Mouse (Mus musculus) layer of hippocampus, adult 9-11 months (tissue): ENCODE results near the gene Zswim4.
A peak's percentile ranks its signal among the peaks of the same experiment; 100 is the strongest.

Experiments used
- DNase-seq: peaks from one replicate; pipeline ENCODE4 v3.0.0; 2022

Gene Zswim4

DNA sequence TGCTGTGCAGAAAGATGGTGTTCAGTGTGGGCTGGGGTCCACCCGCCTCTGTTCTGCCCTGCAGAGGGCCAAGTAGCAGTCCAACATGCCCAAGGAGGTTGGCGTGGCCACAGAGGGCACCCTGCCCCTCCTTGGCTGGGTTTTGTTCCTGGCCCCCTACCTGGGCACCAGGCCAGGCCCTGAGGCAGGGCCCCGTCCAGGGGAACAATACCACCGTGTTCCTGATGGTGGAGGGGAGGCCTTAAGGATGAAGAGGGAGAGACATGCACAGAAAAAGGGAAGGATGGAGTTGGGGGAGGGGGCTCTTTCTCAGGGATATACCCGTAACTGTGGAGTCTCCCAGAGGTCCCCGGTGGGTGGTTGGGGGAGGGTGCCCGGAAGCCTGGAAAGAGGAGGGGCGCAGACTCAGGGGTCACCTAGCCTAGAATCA is 36.7 kb downstream of the Zswim4 start:
- DNase-seq = no peak

DNA sequence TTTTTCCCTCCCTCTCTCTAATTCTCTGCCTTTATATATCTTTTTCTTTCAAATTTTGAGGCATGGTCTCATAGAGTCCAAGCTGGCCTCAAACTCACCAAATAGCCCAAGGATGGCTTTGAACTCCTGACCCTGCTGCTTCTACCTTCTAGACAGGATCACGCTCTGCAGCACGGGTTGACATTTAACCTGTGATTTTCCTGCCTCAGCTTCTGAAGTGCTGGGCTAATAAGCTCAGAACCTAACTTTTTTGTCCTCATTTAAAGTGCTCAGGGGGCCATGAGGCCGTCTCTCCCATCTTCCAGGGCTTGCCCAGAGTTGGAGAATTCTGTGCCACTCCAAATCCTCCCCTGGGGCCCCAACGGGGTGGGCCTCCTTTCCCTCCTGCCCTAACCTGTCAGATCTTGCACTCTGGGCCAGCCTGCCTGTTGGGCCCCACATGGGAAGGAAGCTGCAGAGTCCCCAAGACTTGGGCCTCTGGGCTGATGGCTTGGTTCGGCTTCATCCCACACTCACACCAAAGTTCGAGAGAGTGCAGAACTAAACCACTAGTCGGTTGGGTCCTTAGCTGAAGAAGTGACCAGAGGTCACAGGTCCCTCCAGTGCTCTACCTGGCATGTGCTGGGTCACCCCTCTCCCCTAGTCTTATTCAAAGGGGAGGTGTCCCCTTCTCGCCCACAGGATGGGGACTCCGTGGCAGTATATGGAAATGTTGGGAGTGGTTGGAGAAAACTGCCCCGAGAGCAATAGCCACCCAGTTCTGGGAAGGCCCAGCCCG is 37.3 kb downstream of the Zswim4 start:
- DNase-seq = no peak

DNA sequence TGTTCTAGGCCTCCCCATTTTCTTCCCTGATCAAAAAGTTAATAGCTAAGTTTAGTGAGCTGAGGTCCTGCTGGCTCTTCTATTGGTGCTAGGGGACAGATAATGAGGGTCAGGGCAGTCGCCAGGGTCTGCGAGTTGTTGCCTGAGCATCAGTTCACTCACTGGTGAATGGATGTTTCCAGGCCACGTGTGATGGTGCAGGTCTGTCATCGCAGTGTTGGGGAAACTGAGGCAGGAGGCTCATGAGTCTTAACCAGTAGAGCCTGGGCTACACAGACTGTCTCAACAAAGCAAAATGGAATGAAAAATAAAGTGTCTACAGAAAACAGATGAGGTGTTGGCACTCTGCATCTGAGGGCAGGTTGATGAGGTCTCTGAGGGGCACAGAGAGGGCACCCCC is 38.0 kb downstream of the Zswim4 start:
- no peak for DNase-seq

DNA sequence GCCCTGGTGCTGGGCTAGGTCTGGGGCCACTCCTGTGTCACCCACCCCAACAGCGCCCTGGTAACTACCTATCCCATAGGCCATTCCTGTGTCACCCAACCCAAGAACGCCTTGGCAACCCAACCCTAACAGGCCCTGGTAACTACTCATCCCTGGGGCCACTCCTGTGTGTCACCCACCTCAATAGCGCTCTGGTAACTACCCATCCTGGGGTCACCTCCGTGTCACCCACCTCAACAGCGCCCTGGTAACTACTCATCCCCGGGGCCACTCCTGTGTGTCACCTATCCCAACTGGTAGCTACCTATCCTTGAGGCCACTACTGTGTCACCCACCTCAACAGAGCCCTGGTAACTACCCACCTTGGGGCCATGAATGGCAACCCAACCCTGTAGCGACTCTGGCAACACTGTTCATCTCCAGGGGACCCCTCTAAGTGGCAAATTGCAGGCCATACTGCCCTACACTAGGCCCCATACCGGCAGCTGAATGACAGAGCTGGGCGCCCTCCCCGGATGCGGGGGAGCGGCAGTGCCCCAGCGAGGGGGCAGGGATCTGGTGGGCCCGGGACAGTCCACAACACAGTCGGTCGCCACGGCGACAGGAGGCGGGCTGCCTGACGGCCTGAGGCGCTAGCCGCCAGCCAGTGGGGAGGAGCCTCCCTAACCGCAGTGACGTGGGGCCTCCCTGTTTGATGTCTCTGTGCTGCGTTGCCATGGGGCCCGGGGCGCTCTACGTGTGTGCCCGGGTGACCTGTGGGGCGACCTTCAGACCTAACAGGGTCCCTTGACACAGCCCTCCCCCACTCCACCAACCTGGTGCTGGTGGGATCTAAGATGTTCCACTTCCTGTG is 38.7 kb downstream of the Zswim4 start:
- DNase-seq = peak; percentile 89

DNA sequence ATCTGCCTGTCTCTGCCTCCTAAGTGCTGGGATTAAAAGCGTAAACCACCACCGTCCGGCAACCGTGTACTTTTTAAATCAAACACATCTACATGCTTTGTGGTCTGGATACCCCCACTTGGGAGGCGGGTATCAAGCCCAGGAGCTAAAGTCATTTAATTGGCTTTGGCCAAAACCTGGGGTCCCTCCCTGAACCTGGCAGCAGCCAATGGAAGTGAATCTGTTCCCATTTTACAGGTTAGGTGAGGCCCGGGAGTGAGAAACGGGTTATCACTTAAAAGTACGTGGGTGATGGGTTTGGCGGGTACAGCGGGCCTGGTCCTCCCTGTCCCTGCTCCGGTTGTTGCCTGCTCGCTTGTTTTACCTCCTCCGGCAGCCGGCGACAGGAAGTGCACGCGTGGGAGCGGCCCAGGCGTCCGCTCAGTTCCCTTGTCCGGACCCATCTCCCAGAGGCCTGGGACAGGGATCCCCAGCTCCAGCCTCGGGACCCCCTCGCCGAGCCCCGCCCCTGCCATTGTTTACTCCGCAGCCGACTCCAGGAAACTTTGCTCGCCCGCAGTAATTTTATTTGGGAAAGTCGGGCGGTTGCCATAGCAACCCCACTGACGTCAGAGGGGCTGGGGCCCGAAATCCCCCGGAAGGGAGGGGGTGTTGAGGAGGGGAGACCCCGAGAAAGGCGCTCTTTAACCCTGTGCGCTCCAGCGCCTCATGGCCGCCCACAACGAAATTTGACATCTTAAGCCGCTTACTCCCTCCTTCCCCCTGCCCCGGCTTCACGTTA is 39.5 kb downstream of the Zswim4 start:
- peak; percentile 58 for DNase-seq

DNA sequence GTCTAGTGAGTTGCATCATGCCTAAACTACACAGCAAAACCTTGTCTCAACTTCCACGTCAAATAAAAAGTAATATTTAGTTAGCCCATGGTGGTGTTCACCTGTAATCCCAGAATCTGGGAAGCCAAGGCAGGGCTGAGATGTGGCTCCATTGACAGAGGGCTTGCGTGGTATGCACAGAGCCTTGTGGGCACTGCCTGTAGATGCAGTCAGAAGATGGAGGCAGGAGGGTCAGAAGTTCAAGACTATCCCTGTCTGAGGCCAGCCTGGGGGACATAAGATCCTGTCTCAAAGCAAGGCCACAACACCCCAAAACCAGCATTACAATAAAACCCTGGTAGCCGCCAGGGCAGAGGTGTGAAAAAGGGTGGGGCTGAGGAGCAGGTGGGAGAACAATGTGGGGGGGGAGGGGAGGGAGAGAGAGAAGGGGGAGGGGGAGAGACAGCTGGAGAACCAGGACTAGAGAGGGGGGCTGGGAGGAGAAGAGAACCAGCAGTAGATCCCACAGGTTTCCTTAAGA is 42.6 kb downstream of the Zswim4 start:
- no peak for DNase-seq

DNA sequence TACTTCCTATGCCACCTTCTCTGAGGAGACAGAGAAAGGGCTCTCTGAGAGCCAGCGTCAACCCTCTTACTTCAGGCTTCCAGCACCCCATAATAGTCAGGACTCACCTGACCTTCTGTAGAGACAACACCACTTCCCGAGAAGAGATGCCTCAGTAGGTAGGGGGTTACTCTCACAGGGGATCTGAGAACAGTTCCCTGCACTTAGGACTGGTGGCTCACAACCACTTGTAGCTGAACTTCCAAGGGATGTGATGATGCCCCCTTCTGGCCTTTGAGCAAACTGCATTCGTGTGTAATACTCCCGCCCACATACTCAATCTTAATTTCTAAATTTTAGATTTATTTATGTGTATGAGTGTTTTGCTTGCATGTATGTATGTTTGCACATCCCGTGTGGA is 43.3 kb downstream of the Zswim4 start:
- DNase-seq = no peak

DNA sequence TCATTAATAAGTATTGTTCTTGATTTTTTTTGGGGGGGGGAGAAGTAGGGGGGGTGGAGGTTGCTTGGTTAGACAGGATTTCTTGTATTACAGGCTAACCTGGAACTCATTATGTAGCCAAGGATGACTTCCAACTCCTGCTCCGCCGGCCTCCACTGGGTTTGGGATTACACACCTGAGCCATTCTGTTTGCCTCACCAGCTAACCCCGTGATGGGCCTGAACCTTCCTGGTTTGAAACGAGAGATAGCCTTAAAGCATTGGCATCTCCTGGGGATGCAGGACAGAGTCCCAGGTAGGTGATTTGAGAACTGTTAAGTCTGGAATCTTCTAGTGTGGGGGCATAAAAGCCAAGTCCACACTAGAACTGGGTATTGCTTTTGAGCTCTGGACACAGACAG is 43.7 kb downstream of the Zswim4 start:
- no peak for DNase-seq

DNA sequence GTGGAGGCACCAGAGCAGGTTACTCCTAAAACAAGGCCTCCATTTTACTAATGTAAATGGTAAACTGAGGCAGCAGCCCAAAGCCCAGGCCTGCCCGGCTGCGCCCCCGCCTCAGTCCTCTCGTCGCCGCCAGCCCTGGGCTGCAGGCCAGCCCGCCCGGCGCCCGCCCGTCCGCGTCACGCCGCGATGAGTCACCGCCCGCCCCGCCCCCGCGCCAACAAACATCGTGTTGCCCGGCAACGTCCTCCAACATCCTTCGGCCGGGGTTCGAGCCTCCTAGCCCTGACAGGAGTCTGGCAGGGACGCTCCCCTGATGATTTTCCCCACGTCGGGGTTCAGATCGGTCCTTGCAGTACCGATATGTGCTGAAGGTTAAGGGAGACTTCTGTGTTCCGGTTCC is 44.3 kb downstream of the Zswim4 start:
- no peak for DNase-seq

DNA sequence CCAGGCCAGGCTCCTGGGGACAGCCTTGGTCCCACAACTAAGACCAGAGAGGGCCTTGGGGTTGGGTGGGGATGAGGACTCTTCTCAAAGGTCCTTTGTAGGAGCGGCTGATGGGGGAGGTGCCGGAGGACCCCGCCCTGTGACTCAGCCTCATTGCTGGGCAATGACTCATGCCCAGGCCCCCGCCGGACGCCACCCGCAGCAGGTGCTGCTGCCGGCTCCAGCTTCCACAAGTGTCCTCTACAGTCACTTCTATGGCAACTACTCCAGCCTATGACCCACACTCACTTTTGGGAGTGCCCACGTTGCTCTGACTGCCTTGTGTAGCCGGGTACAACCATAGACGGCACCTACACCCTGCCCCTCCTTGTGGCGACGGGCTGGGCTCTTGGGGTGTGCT is 44.8 kb downstream of the Zswim4 start:
- DNase-seq = peak; percentile 76

DNA sequence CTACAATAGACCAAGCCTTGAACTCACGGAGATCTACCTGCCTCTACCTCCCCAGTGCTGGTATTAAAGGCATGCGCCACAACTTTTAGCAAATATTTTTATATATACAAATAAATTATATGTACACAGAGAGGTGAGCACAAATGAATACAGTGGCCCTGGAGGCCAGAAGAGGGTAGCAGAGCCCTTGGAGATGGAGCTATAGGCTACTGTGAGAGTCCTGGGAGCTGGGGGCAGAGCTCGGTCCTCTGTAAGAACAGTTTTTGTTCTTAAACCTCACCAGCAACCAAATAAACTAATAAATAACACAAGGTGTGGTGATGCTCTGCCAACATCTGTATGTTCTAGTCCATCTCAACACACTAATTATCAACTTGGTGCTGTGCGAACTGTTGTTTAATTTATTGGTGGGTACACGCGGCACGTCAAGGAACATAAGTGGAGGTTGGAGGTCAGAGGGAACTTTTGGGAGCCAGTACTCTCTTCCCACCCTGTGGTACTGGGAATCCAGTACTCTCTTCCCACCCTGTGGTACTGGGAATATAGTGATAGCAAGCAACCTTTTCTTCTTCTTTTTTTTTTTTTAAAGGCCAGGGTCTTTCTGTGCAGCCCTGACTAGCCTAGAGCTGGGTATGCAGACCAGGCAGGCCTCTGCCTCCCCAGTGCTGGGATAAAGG is 46.5 kb downstream of the Zswim4 start:
- no peak for DNase-seq

DNA sequence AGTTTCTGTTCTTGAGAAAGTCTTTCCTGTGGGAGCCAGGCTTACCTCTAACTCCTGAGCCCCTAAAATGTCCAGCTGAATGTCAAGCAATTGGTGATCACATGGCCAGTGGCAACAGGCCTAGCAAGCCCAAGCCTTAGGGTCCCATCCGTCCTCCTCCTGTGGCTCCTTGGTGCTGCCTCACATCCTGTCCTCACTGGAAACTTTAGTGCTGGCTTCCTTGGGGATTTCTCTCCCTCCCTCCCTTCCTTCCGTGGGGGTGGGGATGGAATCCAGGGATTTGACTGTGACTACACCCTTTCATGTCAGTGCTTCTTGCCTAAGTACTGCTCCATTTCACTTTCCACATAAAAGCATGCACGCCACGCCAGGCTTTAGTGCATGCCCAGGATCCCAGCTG is 47.3 kb downstream of the Zswim4 start:
- DNase-seq = no peak

DNA sequence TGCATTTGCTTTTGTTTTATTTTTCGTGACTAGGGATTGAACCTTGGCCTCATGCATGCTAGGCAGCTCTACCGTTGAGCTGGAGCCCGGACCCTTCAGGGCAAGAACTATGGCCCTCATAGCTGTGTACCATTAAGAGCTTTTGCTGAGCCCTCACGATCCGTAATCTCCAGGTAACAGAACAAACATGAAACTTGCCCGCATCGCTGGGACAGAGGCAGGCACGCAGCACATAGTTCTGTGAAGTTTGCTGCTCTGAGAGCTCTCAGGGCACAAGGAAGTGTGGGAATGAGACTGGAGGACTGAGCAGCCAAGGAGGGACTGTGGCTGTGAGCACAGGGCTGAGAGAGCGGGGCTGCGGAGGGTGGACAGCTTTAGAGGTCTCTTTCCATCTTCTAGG is 48.2 kb downstream of the Zswim4 start:
- DNase-seq = no peak

DNA sequence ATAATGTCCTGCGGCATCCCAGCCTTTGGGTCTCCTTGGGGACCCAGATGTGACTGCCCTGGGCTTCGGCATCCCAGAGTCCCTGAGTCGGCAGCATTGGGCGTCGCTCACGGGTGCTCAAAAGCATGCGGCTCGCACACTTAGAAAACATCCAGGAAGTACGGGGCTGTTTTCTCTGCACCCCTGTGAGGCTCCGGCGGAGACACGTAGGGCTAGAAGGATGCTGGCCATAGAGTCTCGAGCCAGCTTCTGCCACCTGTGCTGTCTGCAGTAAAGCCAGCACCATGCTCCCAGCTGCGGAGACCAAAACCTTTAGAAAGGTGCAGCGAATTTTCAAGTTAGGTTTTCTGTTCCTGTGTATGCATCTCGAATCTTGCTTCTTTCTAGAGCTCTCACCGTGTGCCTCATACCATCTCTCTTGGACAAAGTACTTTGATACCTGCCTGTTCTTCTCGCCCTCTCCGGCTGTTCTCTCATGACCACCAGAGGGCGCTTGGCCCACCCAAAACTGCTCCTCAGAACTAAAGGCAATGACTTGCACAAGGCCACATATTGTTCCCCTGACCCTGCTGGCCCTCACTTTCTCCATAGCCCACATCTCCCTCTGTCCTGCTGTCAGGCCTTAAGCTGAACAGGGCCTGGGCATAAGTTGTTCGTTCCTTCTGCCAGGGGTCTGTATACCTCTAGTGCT is 49.6 kb downstream of the Zswim4 start:
- DNase-seq = no peak

DNA sequence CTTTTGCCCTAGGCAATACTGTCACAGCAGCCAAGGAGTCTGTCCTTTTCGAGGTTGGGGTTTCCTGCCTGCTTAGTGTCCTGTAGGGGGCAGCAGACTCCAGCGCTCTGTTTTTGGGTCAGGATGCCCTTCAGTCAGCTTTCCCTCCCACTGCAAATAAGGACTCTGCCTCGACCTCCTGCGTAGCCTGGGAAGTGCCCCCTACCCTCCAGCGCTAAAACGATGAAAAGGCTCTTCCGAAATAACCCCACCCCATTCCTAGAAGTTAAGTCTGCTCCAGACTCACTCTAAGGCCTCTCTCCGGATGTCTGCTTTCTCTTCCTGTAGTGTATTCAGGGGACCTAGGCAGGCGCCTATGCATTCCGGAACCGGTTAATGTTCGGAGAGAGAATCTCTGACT is 50.3 kb downstream of the Zswim4 start:
- peak; percentile 67 for DNase-seq

DNA sequence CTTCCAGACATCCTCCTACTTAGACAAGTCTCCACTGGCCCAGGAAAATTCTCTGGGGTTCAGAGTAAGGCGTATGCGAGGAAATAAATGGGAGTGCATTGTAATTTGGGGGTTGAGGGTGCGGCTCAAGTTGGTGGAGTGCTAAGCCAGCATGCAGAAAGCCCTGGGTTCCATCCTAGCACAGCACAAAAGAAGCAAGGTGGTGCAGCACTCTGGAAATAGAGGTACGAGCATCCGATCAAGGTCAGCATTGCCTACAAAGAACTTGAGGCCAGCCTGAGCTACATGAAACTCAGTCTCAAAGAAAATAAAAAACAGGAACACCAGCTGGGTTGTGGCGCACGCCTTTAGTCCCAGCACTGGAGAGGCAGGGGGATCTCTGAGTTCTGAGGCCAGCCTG is 51.7 kb downstream of the Zswim4 start, which contains the start of gene Nanos3:
TSS of gene Nanos3 (minus strand) at position 101 of the 400 bp plus-strand sequence.
- no peak for DNase-seq

DNA sequence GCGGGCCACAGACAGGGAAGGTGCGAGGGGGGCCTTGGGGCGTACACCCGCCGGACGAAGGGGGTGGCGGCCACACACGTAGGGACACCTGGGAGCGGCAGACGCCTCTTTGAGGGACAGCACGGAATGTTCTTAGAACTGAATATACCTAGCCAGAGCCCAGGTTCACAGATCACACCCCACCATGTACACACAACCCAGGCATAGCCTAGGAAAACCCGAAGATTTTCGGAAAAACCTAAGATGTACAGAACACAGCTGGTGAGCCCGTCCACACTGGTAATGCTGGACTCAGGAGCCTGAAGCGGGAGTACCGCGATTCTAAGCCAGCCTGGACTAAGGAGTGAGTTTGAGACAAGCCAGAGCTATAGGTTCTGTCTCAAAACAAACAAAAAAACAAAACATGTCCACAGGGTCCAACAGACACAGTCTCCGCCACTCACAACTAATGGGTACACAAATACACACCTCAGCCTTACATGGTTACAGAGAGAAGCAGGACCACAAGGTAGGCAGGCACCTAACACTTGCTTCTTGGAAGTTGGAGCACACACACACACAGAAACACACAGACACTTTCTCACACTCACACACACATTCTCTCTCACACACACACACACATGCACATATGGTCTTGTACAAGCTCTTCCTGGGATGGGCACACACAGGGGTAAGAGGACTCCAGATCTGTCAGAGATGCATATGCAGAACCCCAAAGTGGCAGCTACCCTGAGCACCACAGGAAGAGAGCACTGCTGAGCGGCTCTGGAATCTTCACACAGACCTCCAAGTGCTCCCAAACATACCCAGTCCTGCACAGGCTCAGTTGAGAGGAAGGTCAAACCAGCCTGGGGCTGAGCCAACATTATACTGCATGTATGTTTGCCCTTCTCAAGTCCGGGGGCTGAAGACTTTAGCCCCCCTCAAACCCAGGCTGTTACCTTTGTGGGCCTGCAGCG is 52.5 kb downstream of the Zswim4 start:
- DNase-seq = no peak

DNA sequence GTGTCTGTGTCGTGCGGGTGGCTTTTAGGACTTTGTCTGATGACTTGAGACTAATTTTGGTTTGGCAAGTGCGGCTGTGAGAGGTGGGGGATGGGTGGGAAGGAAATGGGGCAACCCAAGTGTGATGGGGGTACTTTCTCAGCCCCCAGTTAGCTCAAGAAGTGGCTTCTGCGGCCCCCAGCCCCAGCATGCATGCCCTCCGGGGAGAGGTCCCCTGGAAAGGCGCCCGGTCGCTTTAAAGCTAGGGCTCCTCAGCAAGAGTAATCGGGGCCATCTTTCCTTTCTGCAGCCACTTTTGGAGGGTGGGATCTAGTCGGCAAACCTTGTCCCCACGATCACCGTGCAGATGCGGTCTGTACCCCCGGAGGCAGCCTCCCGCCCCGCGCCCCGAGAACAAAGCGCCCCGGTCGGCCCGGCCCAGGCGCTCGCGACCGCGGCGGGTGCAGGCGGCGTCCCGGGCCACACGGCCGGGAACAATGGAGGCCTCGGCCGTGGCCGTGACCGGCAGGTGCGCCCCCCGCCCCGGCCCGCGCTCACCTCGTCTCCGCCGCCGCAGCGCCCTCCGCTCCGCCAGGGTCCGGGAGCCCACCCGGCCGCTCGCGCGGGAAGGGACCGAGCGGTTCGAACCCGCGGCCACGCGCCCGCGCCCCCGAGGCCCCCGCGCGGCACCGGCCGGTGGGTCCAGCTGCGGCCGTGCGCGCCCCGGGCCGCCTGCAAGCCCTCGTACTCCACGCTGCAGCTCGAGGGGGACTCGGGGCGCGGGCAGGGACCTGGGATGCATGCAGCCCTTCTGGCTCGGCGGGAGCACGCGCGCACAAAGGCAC is 53.4 kb downstream of the Zswim4 start:
- DNase-seq = no peak

DNA sequence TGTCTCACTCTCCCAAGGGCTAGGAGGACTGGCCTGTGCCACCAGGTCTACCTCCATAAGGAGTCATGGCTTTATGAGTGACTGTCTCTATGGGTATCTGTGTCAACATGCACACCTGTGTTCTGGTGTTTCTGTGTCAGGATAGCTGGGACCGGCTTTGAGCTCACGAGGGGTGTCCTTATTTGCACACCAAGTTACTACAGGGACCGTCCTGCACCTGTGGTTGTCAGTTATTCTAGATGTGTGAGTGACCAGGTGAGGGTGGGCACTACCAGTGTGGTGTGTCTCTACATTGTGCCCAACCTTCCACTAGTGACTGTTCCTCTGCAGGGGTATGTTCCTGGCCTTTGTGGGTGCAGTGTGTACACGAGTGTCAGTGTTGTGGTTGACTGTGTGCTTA is 54.0 kb downstream of the Zswim4 start:
- DNase-seq = no peak
